Mouse (Mus musculus) forebrain, embryonic 14.5 days (tissue): ENCODE data around the gene Sult5a1. TPM values are rescaled to one million over a fixed set of nuclear protein-coding genes. Genes with fewer than 3 reads are reported as not detected.
"Not testable (repeated sequence)": the region's sequence is repeated elsewhere in the genome, so short reads cannot be mapped to it uniquely, and the experiment has no call there.

Source experiments
- ATAC-seq: fragments of 200-750 bp; cut with Nextera tagmentation; 2 replicates; pipeline ENCODE4 v1.8.0; 2017; ENCODE audit warnings: mild to moderate bottlenecking, moderate library complexity
- DNase-seq: peaks from one replicate; pipeline ENCODE4 v3.0.0-alpha.2; 2015; ENCODE audit warnings: low spot score
- H3K27ac ChIP-seq: fragments of 300-500 bp; sonication (generic); 2 replicates; pipeline ENCODE4 v1.5.1; 2014; ENCODE audit warnings: low read depth, mild to moderate bottlenecking, control low read depth, low read length, moderate library complexity
- H3K27me3 ChIP-seq: fragments of 300-500 bp; sonication (generic); replicated peaks from 2 replicates; pipeline ENCODE4 v1.6.1; 2014; ENCODE audit warnings: low read length, control low read depth, mixed read lengths; ENCODE audit not compliant: control insufficient read depth, insufficient read depth
- H3K36me3 ChIP-seq: fragments of 300-500 bp; sonication (generic); 2 replicates; pipeline ENCODE4 v1.6.1; 2014; ENCODE audit warnings: low read length, control low read depth; ENCODE audit not compliant: control insufficient read depth, insufficient read depth
- H3K4me1 ChIP-seq: fragments of 300-500 bp; sonication (generic); 2 replicates; pipeline ENCODE4 v1.6.1; 2014; ENCODE audit warnings: antibody characterized with exemption, low read length, control low read depth; ENCODE audit not compliant: control insufficient read depth, insufficient read depth
- H3K4me2 ChIP-seq: fragments of 300-500 bp; sonication (generic); 2 replicates; pipeline ENCODE4 v1.6.1; 2014; ENCODE audit warnings: mild to moderate bottlenecking, control low read depth, low read length
- H3K4me3 ChIP-seq: fragments of 300-500 bp; sonication (generic); 2 replicates; pipeline ENCODE4 v1.5.1; 2014; ENCODE audit warnings: low read depth, low read length, control low read depth
- H3K9ac ChIP-seq: fragments of 300-500 bp; sonication (generic); 2 replicates; pipeline ENCODE4 v1.6.1; 2014; ENCODE audit warnings: mild to moderate bottlenecking, low read length, control low read depth, moderate library complexity
- H3K9me3 ChIP-seq: fragments of 300-500 bp; sonication (generic); replicated peaks from 2 replicates; pipeline ENCODE4 v1.6.1; 2016; ENCODE audit warnings: low read length, control low read depth, mixed read lengths; ENCODE audit not compliant: control insufficient read depth
- WGBS: fragments of 180-500 bp; shearing (Covaris S2); extraction: QIAGEN DNeasy Blood & Tissue Kit; methylation state at CpG from one replicate; pipeline ENCODE4 v1.1.7; 2014; 5-methylcytosine and 5-hydroxymethylcytosine counted together
- polyA plus RNA-seq: library from polyadenylated mRNA; unstranded; fragments of >200 nt; fragmentation: Nextera tagmentation; extraction: Ambion mirVana; gene quantifications from 2 replicates; pipeline ENCODE4 v1.2.1, GENCODE M21; 2014

The Sult5a1 gene
- polyA plus RNA-seq, 1 experiment from 2014 or later = 0.33 TPM

GRCm38 (mm10) chr8:123110649-123111048 lies 47.5 kb downstream of the Sult5a1 start:
- peaks cover 1% of the 10 kb centered on the region; the same call in 1 of the 2 replicates for H3K27me3 ChIP-seq
- DNase-seq (peak; percentile 62), ATAC-seq (peak; percentile 71)
- no peak overlapping the region for H3K4me3 ChIP-seq
- no peaks in the 10 kb centered on the region for H3K9me3 ChIP-seq
- H3K4me2 ChIP-seq = no peak overlapping the region
- WGBS = 19% methylated on average over 4 of the region's 4 CpGs
- H3K36me3 ChIP-seq = peaks cover under 1% of the 10 kb centered on the region
- no peak overlapping the region for H3K9ac ChIP-seq
- no peaks in the 10 kb centered on the region for H3K4me1 ChIP-seq
- H3K27ac ChIP-seq = no peak overlapping the region

DNA sequence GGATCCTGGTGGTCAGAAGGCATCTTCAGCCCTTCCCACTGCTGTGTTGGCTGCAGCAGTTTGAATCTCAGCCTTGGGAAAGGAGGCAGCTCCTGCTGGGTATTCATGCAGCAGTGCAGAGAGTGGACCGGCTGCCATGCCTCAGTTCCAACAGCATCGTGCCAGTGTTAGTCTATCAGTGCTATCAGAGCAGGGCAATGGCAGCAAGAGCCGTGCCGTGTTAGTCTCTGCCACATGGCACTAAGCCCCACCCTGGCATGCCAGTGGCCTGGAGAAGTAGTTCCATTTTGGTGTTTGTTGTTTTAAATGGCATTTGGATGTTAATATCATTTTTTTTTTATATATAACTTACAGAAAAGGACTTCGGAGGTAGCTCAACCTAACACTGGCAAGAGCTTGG lies 49.2 kb downstream of the Sult5a1 start:
- H3K4me3 ChIP-seq = no peak overlapping the region
- H3K27ac ChIP-seq = no peak overlapping the region
- H3K36me3 ChIP-seq = peaks cover 18% of the 10 kb centered on the region
- H3K27me3 ChIP-seq = no peaks in the 10 kb centered on the region
- H3K9me3 ChIP-seq = no peaks in the 10 kb centered on the region
- DNase-seq (no peak), ATAC-seq (no peak)
- no peak overlapping the region for H3K4me2 ChIP-seq
- H3K4me1 ChIP-seq = no peaks in the 10 kb centered on the region
- no peak overlapping the region for H3K9ac ChIP-seq
- 90% methylated on average over 5 of the region's 5 CpGs for WGBS

- H3K36me3 ChIP-seq = peaks cover 27% of the 10 kb centered on the region
- ATAC-seq (no peak), DNase-seq (no peak)
- WGBS = 57% methylated on average over 1 of the region's 1 CpGs
- no peaks in the 10 kb centered on the region for H3K27me3 ChIP-seq
- H3K4me2 ChIP-seq = no peak overlapping the region
- H3K9me3 ChIP-seq = no peaks in the 10 kb centered on the region
- peaks cover 6% of the 10 kb centered on the region for H3K4me1 ChIP-seq
- H3K27ac ChIP-seq = no peak overlapping the region
- no peak overlapping the region for H3K9ac ChIP-seq
- H3K4me3 ChIP-seq = no peak overlapping the region
These were observed 50.1 kb downstream of the Sult5a1 start for GRCm38 (mm10) chr8:123108010-123108409.

DNA sequence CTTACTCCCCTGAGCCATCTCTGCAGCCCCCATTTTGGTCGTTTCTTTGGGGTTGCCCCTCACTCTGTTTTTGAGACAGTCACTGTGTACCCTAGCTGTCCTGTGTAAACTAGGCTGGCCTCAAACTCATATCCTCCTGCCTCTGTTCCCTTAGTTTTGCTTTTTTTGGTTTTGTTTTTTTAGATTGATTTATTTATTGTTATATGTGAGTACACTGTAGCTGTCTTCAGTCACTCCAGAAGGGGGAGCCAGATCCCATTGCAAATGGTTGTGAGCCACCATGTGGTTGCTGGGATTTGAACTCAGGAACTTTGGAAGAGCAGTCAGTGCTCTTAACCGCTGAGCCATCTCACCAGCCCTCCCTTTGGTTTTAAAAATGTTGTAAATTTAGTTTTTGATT lies 51.6 kb downstream of the Sult5a1 start:
- ATAC-seq (no peak), DNase-seq (peak; percentile 30)
- WGBS = 40% methylated on average over 2 of the region's 2 CpGs

DNA sequence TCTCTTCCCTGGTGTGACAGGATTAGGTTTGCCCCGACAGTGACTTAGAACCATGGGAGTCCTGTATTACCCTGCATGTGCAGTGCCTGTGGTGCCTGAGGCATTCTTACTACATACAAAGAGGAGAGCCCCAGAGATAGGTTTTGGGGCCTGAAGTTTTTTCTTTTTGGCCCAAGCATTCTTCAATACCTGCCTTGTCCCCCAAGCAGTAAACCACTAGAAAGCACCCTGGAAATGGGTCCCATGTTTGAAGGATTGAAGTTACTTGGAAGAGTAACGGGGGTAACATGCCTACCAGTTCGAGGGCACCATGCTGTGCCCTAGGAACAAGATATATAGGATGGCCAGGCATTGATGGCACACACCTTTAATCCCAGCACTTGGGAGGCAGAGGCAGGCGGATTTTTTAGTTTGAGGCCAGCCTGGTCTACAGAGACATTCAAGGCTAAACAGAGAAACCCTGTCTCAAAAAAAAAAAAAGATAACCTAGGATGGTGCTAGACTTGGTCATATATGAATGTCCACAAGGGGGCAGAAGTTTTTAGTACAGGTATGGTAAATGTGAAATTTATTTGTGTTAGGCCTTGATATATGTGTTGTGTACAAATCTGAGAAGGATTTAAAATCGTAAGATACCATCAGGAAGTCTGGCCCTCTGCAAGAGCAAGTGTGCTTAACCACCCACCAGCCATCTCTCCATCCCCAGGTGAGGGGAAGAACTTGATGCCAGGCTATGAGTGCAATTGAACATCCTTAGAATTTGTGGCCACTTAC lies 52.4 kb downstream of the Sult5a1 start:
- ATAC-seq (no peak), DNase-seq (peak; percentile 77)
- Histone ChIP-seq H3K4me1 (peaks cover 6% of the 10 kb centered on the region), H3K27me3 (no peaks in the 10 kb centered on the region), H3K27ac (no peak overlapping the region), H3K4me2 (no peak overlapping the region), H3K4me3 (no peak overlapping the region), H3K9me3 (no peaks in the 10 kb centered on the region), H3K9ac (no peak overlapping the region), H3K36me3 (peaks cover 28% of the 10 kb centered on the region)
- 71% methylated on average over 5 of the region's 5 CpGs for WGBS

More for the DNA sequence above, 51.6 kb downstream of the Sult5a1 start:
- Histone ChIP-seq H3K36me3 (peaks cover 28% of the 10 kb centered on the region), H3K4me1 (peaks cover 6% of the 10 kb centered on the region), H3K4me2 (no peak overlapping the region), H3K27ac (no peak overlapping the region), H3K9me3 (no peaks in the 10 kb centered on the region), H3K27me3 (no peaks in the 10 kb centered on the region), H3K4me3 (no peak overlapping the region), H3K9ac (no peak overlapping the region)

GRCm38 (mm10) chr8:123104046-123104767 lies 53.9 kb downstream of the Sult5a1 start:
- WGBS = 75% methylated on average over 6 of the region's 6 CpGs
- H3K4me3 ChIP-seq = no peak overlapping the region
- H3K27me3 ChIP-seq = no peaks in the 10 kb centered on the region
- H3K36me3 ChIP-seq = peaks cover 28% of the 10 kb centered on the region
- H3K4me2 ChIP-seq = peak overlapping the region; percentile 86; the same call in 1 of the 2 replicates
- H3K27ac ChIP-seq = no peak overlapping the region
- DNase-seq (peak; percentile 21), ATAC-seq (no peak)
- H3K4me1 ChIP-seq = peaks cover 6% of the 10 kb centered on the region
- no peaks in the 10 kb centered on the region for H3K9me3 ChIP-seq
- peak overlapping the region; percentile 96; the same call in 1 of the 2 replicates for H3K9ac ChIP-seq

- Histone ChIP-seq H3K4me1 (peaks cover 6% of the 10 kb centered on the region), H3K4me3 (peak overlapping the region; percentile 86), H3K36me3 (peaks cover 31% of the 10 kb centered on the region), H3K27me3 (no peaks in the 10 kb centered on the region), H3K9ac (peak overlapping the region; percentile 96), H3K9me3 (no peaks in the 10 kb centered on the region), H3K27ac (peak overlapping the region; percentile 27; the same call in 1 of the 2 replicates), H3K4me2 (peak overlapping the region; percentile 86)
- DNase-seq = no peak
- WGBS = 18% methylated on average over 15 of the region's 15 CpGs
- ATAC-seq = no peak
These were observed 54.8 kb downstream of the Sult5a1 start for GRCm38 (mm10) chr8:123103285-123103684.

- ATAC-seq, DNase-seq, H3K27me3 ChIP-seq, H3K4me1 ChIP-seq, H3K9me3 ChIP-seq: not testable (repeated sequence)
- H3K4me2 ChIP-seq = peak overlapping the region; percentile 86
- peak overlapping the region; percentile 86 for H3K4me3 ChIP-seq
- H3K27ac ChIP-seq = peak overlapping the region; percentile 93; the same call in 1 of the 2 replicates
- WGBS = under 1% methylated on average over 20 of the region's 26 CpGs
- peaks cover 36% of the 10 kb centered on the region for H3K36me3 ChIP-seq
- peak overlapping the region; percentile 96 for H3K9ac ChIP-seq
These were observed 55.3 kb downstream of the Sult5a1 start for GRCm38 (mm10) chr8:123102855-123103254.
